Mouse (Mus musculus): ENCODE results near the gene Gaa. TPM values are rescaled to one million over a fixed set of nuclear protein-coding genes. Genes with fewer than 3 reads are reported as not detected.

The Gaa gene
- polyA plus RNA-seq, 1 experiment from 2014 or later = 105 TPM

DNA sequence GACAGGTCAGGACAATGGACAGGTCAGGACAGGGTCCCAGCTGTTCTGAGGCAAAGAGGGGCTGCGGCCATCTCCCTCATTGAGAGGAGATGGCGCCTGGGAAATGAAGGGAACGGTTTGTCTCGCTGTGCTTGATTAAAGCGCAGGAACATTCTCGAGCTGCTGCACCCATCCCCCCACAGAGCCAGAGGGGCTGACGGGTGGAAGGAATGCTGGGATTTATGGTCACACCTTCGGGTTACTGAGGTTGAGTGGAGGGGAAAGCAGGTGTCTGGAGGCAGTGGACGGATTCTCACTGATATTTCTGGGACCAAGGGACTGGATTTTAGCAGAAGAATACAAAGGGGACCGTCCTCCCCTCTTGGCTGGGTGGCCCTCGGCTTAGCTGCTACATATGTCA lies 40.2 kb downstream of the Gaa start:
- WGBS = 23% methylated on average over 11 of the region's 11 CpGs
- Histone ChIP-seq H3K4me2 (no peak overlapping the region), H3K27me3 (replicated peaks) (no peaks in the 10 kb centered on the region; the same call in 1 of the 2 replicates), H3K9me3 (replicated peaks) (no peaks in the 10 kb centered on the region), H3K9ac (replicated peaks) (no peak overlapping the region), H3K4me3 (replicated peaks) (no peak overlapping the region), H3K4me1 (peaks cover 14% of the 10 kb centered on the region), H3K27ac (replicated peaks) (no peak overlapping the region), H3K36me3 (no peaks in the 10 kb centered on the region)
- ATAC-seq (ENCODE audit: low FRiP score) = no peak

- no peak overlapping the region for H3K27ac ChIP-seq (replicated peaks)
- H3K36me3 ChIP-seq = no peaks in the 10 kb centered on the region
- ATAC-seq (ENCODE audit: low FRiP score) = no peak
- H3K27me3 ChIP-seq (replicated peaks) = no peaks in the 10 kb centered on the region
- no peak overlapping the region for H3K9ac ChIP-seq (replicated peaks)
- WGBS = 20% methylated on average over 10 of the region's 10 CpGs
- peaks cover 14% of the 10 kb centered on the region for H3K4me1 ChIP-seq
- no peaks in the 10 kb centered on the region for H3K9me3 ChIP-seq (replicated peaks)
- no peak overlapping the region for H3K4me2 ChIP-seq
- H3K4me3 ChIP-seq (replicated peaks) = no peak overlapping the region
Measured at GRCm38 (mm10) chr11:119310621-119311020, 42.9 kb downstream of the Gaa start.

DNA sequence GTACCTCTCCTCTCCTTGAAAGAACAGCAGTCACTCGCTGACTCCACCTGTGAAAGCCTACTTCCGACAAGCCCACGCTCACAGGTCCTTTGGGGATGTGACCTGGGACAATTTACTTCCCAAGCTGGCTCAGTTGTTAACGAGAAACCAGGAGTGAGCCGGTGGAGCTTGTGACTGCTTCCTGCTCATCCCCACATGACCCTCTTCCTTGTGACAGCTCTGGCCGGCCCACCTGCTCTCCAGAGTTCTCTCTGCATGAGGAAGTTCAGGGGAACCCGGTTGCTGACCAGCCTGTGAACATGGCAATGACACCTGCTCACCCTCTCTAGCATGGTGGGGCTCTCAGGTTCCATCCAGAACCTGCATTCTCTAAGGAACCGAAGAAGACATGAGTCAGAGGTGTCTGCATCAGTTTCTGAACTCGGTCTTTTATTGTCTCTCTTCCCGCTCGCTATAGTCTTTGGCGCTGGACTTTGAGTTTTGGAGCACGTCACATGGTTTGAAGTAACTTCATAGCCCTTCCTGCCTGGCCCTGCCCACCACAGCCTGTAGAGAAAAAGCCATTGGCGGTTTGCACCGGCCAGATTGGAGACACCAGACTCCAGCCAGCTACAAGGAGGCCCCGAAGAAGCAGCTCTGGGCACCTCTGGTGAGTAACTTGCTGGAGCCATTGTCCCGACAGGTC lies 46.7 kb downstream of the Gaa start:
- Histone ChIP-seq H3K9me3 (replicated peaks) (no peaks in the 10 kb centered on the region), H3K27ac (replicated peaks) (no peak overlapping the region), H3K4me2 (no peak overlapping the region), H3K36me3 (no peaks in the 10 kb centered on the region), H3K4me1 (no peaks in the 10 kb centered on the region), H3K4me3 (replicated peaks) (no peak overlapping the region), H3K27me3 (replicated peaks) (no peaks in the 10 kb centered on the region), H3K9ac (replicated peaks) (no peak overlapping the region)
- no peak for ATAC-seq (ENCODE audit: low FRiP score)
- 81% methylated on average over 17 of the region's 17 CpGs for WGBS

DNA sequence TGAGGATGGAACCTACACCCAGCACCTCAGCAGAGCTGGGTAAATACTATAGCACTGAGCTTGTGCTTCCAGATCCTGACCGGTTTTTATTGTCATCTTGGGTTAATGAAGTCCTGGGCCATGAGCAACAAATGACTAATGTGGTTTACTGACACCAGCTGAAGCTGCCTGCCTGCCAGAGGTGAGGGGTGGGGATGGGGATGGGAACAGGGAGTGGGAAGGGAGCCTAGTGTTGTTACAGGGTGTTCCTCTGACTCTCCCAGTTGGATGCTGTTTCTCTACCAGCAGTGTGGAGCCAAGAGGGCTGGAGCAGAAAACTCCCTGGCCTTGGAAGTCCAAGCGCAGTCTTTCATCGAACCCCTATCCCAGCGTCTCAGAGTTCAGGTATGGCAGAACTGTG lies 49.0 kb downstream of the Gaa start:
- Histone ChIP-seq H3K4me2 (no peak overlapping the region), H3K9me3 (replicated peaks) (no peaks in the 10 kb centered on the region), H3K4me3 (replicated peaks) (no peak overlapping the region), H3K36me3 (no peaks in the 10 kb centered on the region), H3K27ac (replicated peaks) (no peak overlapping the region), H3K4me1 (no peaks in the 10 kb centered on the region), H3K27me3 (replicated peaks) (no peaks in the 10 kb centered on the region), H3K9ac (replicated peaks) (no peak overlapping the region)
- ATAC-seq (ENCODE audit: low FRiP score) = no peak
- 91% methylated on average over 4 of the region's 4 CpGs for WGBS

DNA sequence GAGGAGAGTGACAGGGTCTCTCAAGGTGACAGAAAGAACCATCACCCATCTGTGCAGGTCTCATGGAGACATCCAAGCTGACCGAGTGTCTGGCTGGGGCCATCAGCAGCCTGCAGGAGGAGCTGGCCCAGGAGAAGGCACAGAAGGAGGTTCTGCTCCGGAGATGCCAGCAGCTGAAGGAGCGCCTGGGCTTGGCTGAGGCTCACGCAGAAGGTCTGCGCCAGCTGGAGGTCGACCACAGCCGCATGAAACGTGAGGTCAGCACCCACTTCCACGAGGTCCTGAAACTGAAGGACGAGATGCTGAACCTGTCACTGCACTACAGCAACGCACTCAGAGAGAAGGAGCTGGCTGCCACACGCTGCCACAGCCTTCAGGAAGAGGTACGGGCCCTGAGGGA lies 54.8 kb downstream of the Gaa start:
- Histone ChIP-seq H3K9me3 (replicated peaks) (no peaks in the 10 kb centered on the region), H3K4me1 (no peaks in the 10 kb centered on the region), H3K9ac (replicated peaks) (no peak overlapping the region), H3K36me3 (no peaks in the 10 kb centered on the region), H3K4me3 (replicated peaks) (no peak overlapping the region), H3K27ac (replicated peaks) (no peak overlapping the region), H3K27me3 (replicated peaks) (no peaks in the 10 kb centered on the region; the same call in 1 of the 2 replicates), H3K4me2 (no peak overlapping the region)
- 81% methylated on average over 13 of the region's 13 CpGs for WGBS
- ATAC-seq (ENCODE audit: low FRiP score) = no peak

GRCm38 (mm10) chr11:119325068-119325467 lies 57.4 kb downstream of the Gaa start:
- Histone ChIP-seq H3K4me1 (no peaks in the 10 kb centered on the region), H3K4me2 (no peak overlapping the region), H3K9ac (replicated peaks) (no peak overlapping the region), H3K27ac (replicated peaks) (no peak overlapping the region), H3K36me3 (no peaks in the 10 kb centered on the region), H3K4me3 (replicated peaks) (no peak overlapping the region), H3K9me3 (replicated peaks) (no peaks in the 10 kb centered on the region), H3K27me3 (replicated peaks) (no peaks in the 10 kb centered on the region; the same call in 1 of the 2 replicates)
- 76% methylated on average over 1 of the region's 1 CpGs for WGBS
- ATAC-seq (ENCODE audit: low FRiP score) = no peak

DNA sequence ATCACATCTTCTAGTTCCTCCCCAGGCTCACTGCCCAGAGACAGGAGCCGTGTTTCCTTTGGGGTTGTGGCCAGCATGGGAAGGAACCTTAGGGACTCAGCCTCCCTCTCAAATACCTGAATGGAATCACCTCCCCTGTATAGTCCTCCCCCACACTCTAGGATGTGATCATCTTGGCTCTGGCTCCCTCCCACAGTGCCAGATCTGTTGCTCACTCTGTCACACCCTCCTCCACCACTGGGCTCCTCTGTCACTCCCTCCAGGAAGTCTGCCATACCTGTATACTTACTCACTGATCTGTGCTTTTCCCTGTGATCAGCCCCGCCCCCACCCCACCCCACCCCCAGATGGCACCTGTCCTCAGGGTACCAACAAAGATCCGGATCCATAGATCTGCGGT lies 62.9 kb downstream of the Gaa start:
- Histone ChIP-seq H3K27ac (replicated peaks) (no peak overlapping the region), H3K9me3 (replicated peaks) (no peaks in the 10 kb centered on the region), H3K4me1 (no peaks in the 10 kb centered on the region), H3K36me3 (no peaks in the 10 kb centered on the region), H3K4me3 (replicated peaks) (no peak overlapping the region), H3K4me2 (no peak overlapping the region), H3K9ac (replicated peaks) (no peak overlapping the region), H3K27me3 (replicated peaks) (no peaks in the 10 kb centered on the region)
- 69% methylated on average over 4 of the region's 4 CpGs for WGBS
- ATAC-seq (ENCODE audit: low FRiP score) = no peak

- H3K9me3 ChIP-seq (replicated peaks) = no peaks in the 10 kb centered on the region
- no peak for ATAC-seq (ENCODE audit: low FRiP score)
- no peaks in the 10 kb centered on the region for H3K36me3 ChIP-seq
- WGBS = 47% methylated on average over 3 of the region's 3 CpGs
- H3K9ac ChIP-seq (replicated peaks) = no peak overlapping the region
- no peak overlapping the region for H3K4me3 ChIP-seq (replicated peaks)
- H3K4me2 ChIP-seq = no peak overlapping the region
- no peaks in the 10 kb centered on the region for H3K4me1 ChIP-seq
- no peak overlapping the region for H3K27ac ChIP-seq (replicated peaks)
- H3K27me3 ChIP-seq (replicated peaks) = peaks cover 4% of the 10 kb centered on the region; the same call in 1 of the 2 replicates
Measured at GRCm38 (mm10) chr11:119331970-119332369, 64.3 kb downstream of the Gaa start.

Other genes with a start within 250 kb of the Gaa start
- 8.3 and 13.3 TPM in 2 replicates for gene Cbx2, start 244.9 kb upstream of the Gaa start, polyA plus RNA-seq (2015; fragmentation: Nextera tagmentation; extraction: Ambion mirVana)
- gene Cbx8, start 226.9 kb upstream of the Gaa start, polyA plus RNA-seq (2015; fragmentation: Nextera tagmentation; extraction: Ambion mirVana) = 7.2 and 7.3 TPM in 2 replicates
- gene Cbx4, start 181.7 kb upstream of the Gaa start, polyA plus RNA-seq (2015; fragmentation: Nextera tagmentation; extraction: Ambion mirVana) = 20.2 and 24.2 TPM in 2 replicates
- 43.9 and 47.4 TPM in 2 replicates for gene Tbc1d16, start 39.4 kb upstream of the Gaa start, polyA plus RNA-seq (2015; fragmentation: Nextera tagmentation; extraction: Ambion mirVana)
- 12.6 and 13.2 TPM in 2 replicates for gene Ccdc40, start 39.3 kb upstream of the Gaa start, polyA plus RNA-seq (2015; fragmentation: Nextera tagmentation; extraction: Ambion mirVana)
- 241 and 279 TPM in 2 replicates for gene Eif4a3, start 32.2 kb downstream of the Gaa start, polyA plus RNA-seq (2015; fragmentation: Nextera tagmentation; extraction: Ambion mirVana)
- 0.33 and 0.69 TPM in 2 replicates for gene Card14, start 39.9 kb downstream of the Gaa start, polyA plus RNA-seq (2015; fragmentation: Nextera tagmentation; extraction: Ambion mirVana)
- 4.7 and 5.6 TPM in 2 replicates for gene Sgsh, start 87.6 kb downstream of the Gaa start, polyA plus RNA-seq (2015; fragmentation: Nextera tagmentation; extraction: Ambion mirVana)
- 5.8 and 7.3 TPM in 2 replicates for gene Slc26a11, start 87.7 kb downstream of the Gaa start, polyA plus RNA-seq (2015; fragmentation: Nextera tagmentation; extraction: Ambion mirVana)
- 1.1 and 3.9 TPM in 2 replicates for gene Rnf213, start 125.2 kb downstream of the Gaa start, polyA plus RNA-seq (2015; fragmentation: Nextera tagmentation; extraction: Ambion mirVana)
- gene Endov, start 223.5 kb downstream of the Gaa start, polyA plus RNA-seq (2015; fragmentation: Nextera tagmentation; extraction: Ambion mirVana) = 15.1 and 15.8 TPM in 2 replicates